Comparison of ENCODE assay signal across 19 mouse cellular contexts in the genomic region with DNA sequence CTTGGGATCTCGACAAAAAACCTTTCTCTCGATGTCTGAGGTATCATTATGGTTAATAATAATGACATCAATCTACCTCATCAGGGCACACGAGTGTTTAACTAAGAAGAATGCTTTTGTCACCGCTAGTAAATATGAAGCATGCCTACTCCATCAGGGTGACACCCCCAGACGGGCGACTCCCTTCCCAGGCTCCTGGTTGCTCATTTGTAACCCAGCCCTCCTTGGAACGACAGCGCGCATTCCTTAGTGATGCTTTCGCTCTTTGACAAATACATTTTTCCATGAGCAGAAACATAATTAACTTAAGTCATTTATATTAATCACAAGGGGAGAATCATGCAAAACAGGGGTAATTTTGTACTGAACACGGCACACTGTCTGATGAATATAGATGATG.
DNase-seq lines count a peak whose midpoint lies in the region; ATAC-seq and TF ChIP-seq lines count a peak whose summit lies in the region.
"Had no signal": no experiment of that assay in that cellular context is flagged by ENCODE, and none has a peak within 500 bp of the region (broad histone marks: within the 10 kb centered on the region; RNA-seq: fewer than 3 reads in every experiment).

No protein-coding gene starts in this region.

- H3K9me3 ChIP-seq in forebrain, postnatal 0 days (ENCODE audit: low read length) = no peaks in the 10 kb centered on the region
- H3K9me3 ChIP-seq in forebrain, embryonic 13.5 days (replicated peaks) = no peaks in the 10 kb centered on the region
- H3K9me3 ChIP-seq: lung, embryonic 15.5 days; neural tube, embryonic 13.5 days had no signal

- peak overlapping the region; percentile 39 for H3K4me2 ChIP-seq in forebrain, postnatal 0 days (ENCODE audit: low read depth)
- no peak overlapping the region for H3K4me2 ChIP-seq in forebrain, embryonic 13.5 days
- H3K4me2 ChIP-seq: heart, embryonic 11.5 days; midbrain, embryonic 11.5 days had no signal

- TF ChIP-seq POLR2A in brain, embryonic 14.5 days (IDR thresholded peaks at IDR 0.05; ENCODE audit: borderline replicate concordance, extremely low read depth, insufficient read depth, insufficient read length, poor library complexity, severe bottlenecking) = no peak

- no peaks in the 10 kb centered on the region for H3K36me3 ChIP-seq in forebrain, postnatal 0 days (ENCODE audit: insufficient read depth)
- H3K36me3 ChIP-seq in forebrain, embryonic 13.5 days (ENCODE audit: poor library complexity, severe bottlenecking) = no peaks in the 10 kb centered on the region
- H3K36me3 ChIP-seq: lung, embryonic 15.5 days; neural tube, embryonic 13.5 days had no signal

- no peak overlapping the region for H3K4me3 ChIP-seq in forebrain, postnatal 0 days (ENCODE audit: low read depth, low read length)
- no peak overlapping the region for H3K4me3 ChIP-seq in forebrain, embryonic 13.5 days
- H3K4me3 ChIP-seq: lung, embryonic 15.5 days; neural tube, embryonic 13.5 days had no signal

- no peak for DNase-seq in forebrain, postnatal 0 days
- DNase-seq in kidney, postnatal 10 days = peak; percentile 35
- no peak for DNase-seq in kidney, adult 9 months
- peak; percentile 6 for DNase-seq in lung, postnatal 10 days
- no peak for DNase-seq in lung, postnatal 14 days
- DNase-seq in brain, embryonic 14.5 days (ENCODE audit: low read depth) = peak; percentile 23
- DNase-seq: adrenal gland, postnatal 25 days; spleen, adult 18-20 months; thymus, postnatal 36 days had no signal

- H3K27me3 ChIP-seq in forebrain, postnatal 0 days (ENCODE audit: insufficient read depth, low read length) = no peaks in the 10 kb centered on the region
- no peaks in the 10 kb centered on the region for H3K27me3 ChIP-seq in forebrain, embryonic 13.5 days
- H3K27me3 ChIP-seq: CH12.LX; lung, embryonic 15.5 days; neural tube, embryonic 13.5 days had no signal

- ATAC-seq in forebrain, postnatal 0 days = peak; percentile 59; the same call in 1 of the 2 replicates
- no peak for ATAC-seq in forebrain, embryonic 13.5 days
- ATAC-seq in erythroid progenitor cell, adult 5-6 weeks (replicated peaks; ENCODE audit: low FRiP score, poor library complexity, severe bottlenecking) = no peak
- ATAC-seq: forebrain, embryonic 14.5 days; inflammation-experienced regulatory T-cells, adult 6 months had no signal

- 0 out of 2 replicates have a peak, but pooled peaks cover 4% of the 10 kb centered on the region for H3K4me1 ChIP-seq in forebrain, postnatal 0 days (ENCODE audit: insufficient read depth)
- peaks cover 4% of the 10 kb centered on the region; the same call in 1 of the 2 replicates for H3K4me1 ChIP-seq in forebrain, embryonic 13.5 days

- no peak overlapping the region for H3K27ac ChIP-seq in forebrain, postnatal 0 days (ENCODE audit: low read depth, low read length)
- no peak overlapping the region for H3K27ac ChIP-seq in forebrain, embryonic 13.5 days
- H3K27ac ChIP-seq: liver, embryonic 14.5 days; lung, embryonic 15.5 days; neural tube, embryonic 13.5 days had no signal

- WGBS in forebrain, postnatal 0 days = 49% methylated on average over 11 of the region's 11 CpGs
- WGBS in forebrain, embryonic 13.5 days = 76% methylated on average over 11 of the region's 11 CpGs

- H3K9ac ChIP-seq in forebrain, postnatal 0 days = 0 out of 2 replicates have a peak overlapping the region, but pooled peaks have one; percentile 18
- no peak overlapping the region for H3K9ac ChIP-seq in forebrain, embryonic 13.5 days
- H3K9ac ChIP-seq: liver, embryonic 14.5 days; lung, embryonic 15.5 days; neural tube, embryonic 13.5 days had no signal

- TF ChIP-seq CTCF in forebrain, postnatal 0 days (IDR thresholded peaks at IDR 0.05; ENCODE audit: low read depth) = no peak
- TF ChIP-seq CTCF in brain, embryonic 14.5 days (IDR thresholded peaks at IDR 0.05; ENCODE audit: borderline replicate concordance, extremely low read depth, insufficient read depth, insufficient read length) = no peak

Comparison
In these comparisons a context has a peak if more than half of its experiments do, and no peak if none do; other contexts are left out.
1. DNase-seq: peak in kidney, postnatal 10 days (single experiment), lung, postnatal 10 days (single experiment) and brain, embryonic 14.5 days (single experiment); none in forebrain, postnatal 0 days (single experiment), kidney, adult 9 months (single experiment) and lung, postnatal 14 days (single experiment).